Mouse (Mus musculus) heart, postnatal 0 days (tissue): ENCODE measurements around the gene Ncoa4.

Experiments used
- CTCF ChIP-seq: IDR thresholded peaks from 2 replicates; pipeline ENCODE4 v1.5.1; 2016; ENCODE audit warnings: antibody characterized with exemption, control low read depth, low read depth
- EP300 ChIP-seq: IDR thresholded peaks from 2 replicates; pipeline ENCODE4 v1.6.1; 2016; ENCODE audit warnings: antibody characterized with exemption, low read depth

GRCm38 (mm10) chr14:32159150-32159670, 455 bp upstream of the Ncoa4 start:
- TF ChIP-seq CTCF (no peak), EP300 (no peak)
